Mouse (Mus musculus) lung, postnatal 10 days (tissue): Measurements from ENCODE around the gene 1700024P04Rik.

Experiments
- DNase-seq: peaks from one replicate; pipeline ENCODE4 v3.0.0; 2021

The 1700024P04Rik gene

DNA sequence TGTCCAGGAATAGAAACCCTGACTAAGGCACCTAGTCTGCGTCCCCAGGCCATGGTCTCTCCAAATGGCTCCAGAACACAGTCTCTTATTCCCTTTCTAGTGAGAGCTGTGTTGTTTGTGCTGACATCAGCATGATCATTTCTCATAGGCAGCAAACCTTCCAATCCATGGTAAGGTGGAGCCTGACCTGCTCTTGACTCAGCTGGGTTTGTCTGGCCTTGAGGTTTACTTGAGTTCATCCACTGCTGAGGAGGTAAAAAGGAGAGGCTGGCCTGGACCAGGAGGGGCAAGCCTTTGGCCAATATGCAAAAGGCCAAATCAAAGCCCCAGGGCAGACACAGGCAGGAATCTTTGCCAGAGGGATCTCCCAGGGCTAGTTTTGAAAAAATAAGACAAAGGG is 20.8 kb downstream of the 1700024P04Rik start:
- no peak for DNase-seq

- no peak for DNase-seq
Measured at GRCm38 (mm10) chr13:98958177-98958576, 26.2 kb downstream of the 1700024P04Rik start.

DNA sequence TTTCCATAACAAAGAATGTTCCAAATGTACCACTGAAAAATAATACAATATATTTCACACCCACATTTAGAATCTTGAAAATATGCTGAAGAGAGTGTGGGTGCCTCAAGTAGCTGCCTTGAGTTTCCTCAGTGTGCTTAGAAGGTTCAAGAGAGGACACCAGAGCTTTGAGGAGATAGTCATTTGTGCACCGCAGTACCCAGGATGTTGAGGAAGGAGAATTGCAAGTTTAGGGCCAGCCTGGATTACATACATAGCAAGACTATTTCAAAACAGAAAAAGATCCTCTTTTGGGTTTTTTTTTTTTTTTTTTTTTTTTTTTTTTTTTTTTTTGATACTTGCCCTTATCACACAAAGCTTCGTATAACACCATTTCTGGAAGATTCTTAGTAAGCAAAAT is 28.2 kb downstream of the 1700024P04Rik start:
- no peak for DNase-seq

DNA sequence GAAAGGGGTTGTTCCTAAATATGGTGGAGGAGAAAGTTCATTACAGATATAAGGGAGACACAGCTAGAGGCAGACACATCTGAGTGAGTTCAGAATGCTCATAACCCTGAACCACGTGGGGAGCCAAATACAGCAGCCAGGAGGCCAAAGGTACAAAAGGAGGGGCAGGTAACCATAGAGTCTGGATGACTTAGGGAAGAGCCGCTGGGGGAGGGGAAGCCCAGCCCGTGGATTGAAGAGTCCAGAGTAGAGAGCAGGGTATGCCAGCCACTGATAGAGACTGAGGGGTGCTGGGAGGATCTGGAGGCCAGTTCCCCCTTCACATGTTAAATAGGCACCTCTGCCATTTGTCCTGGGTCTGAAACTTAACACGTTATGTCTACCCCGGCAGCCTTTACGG is 28.7 kb downstream of the 1700024P04Rik start:
- DNase-seq: no peak

DNA sequence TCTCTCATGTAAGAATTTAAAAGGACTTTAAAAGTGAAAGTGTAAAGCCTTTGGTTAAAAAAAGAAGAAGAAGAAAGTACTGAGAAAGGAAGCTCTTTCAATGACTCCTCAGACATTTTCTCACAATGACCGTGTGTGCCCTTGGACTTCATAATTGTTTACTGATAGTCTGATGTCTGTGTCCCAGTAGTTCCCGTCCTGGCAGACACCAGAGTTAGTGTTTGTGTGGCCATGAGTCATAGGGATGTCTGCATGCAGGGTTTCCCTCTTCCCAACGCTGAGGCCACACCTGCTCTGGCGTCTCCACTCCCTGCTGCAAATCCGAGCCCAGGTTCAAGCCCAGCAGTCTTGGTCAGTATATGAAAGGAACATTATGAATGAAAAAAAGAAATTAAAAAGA is 29.1 kb downstream of the 1700024P04Rik start:
- peak; percentile 67 for DNase-seq

GRCm38 (mm10) chr13:98953830-98954229 is 30.5 kb downstream of the 1700024P04Rik start:
- no peak for DNase-seq

GRCm38 (mm10) chr13:98951951-98952350 is 32.4 kb downstream of the 1700024P04Rik start:
- no peak for DNase-seq

DNA sequence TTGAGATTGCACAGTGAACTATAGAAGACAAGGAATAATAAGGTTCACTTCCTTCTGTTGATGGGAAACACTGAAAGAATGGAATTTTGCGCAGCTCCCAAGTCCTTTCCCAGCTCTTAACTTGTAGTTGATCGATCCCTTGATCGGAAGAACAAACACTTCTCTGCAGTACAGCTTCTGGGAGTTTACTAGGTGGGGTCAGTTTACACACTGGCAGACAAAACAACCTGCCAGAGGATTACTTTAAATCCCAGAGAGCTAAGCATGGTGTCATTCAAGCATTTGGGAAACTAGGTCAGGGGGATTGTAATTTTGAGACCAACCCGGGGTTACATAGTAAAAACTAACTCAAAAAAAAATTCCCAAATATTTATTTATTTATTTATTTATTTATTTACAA is 36.2 kb downstream of the 1700024P04Rik start:
- DNase-seq: no peak

DNA sequence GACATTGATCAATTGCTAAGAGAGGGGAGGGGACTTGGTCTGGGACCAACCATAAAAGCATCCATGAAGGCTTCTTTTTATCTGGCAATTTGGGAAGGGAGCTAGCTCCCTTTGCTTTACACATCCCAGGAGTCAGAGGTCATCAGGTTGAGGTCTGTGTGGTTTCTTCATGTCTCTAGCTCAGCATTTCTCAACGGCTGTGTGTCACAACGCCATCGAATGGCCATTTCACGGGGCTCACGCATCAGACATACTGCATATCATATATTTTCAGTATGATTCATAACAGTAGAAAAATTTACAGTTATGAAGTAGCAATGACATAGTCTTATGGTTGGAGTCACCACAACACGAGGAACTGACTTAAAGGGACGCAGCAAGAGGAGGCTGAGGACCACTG is 37.9 kb downstream of the 1700024P04Rik start:
- no peak for DNase-seq

DNA sequence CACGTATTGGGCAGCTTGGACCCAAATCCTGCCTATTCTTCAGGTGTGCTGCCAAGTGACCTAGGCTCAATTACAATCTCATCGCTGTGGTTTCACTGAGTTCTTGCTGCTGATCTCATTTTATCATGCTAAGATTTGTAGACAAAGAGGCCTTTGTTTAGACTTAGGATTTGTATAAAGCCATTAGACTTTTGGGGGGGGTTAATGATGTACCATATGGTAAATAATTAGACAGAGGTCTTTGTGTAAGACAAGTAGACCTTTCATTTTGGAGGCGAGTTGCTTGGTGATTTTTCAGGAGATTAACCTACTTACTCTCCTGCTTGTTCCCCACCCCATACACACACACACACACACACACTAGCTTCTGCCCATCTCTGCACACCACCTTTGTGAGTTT is 38.5 kb downstream of the 1700024P04Rik start:
- DNase-seq: no peak

GRCm38 (mm10) chr13:98945381-98945780 is 39.0 kb downstream of the 1700024P04Rik start:
- DNase-seq: no peak

- DNase-seq: peak; percentile 63
Measured at GRCm38 (mm10) chr13:98944620-98945081, 39.7 kb downstream of the 1700024P04Rik start.

GRCm38 (mm10) chr13:98942360-98942759 is 42.0 kb downstream of the 1700024P04Rik start:
- DNase-seq: no peak

- no peak for DNase-seq
Measured at GRCm38 (mm10) chr13:98941829-98942343, 42.5 kb downstream of the 1700024P04Rik start.

- DNase-seq: no peak
Measured at GRCm38 (mm10) chr13:98937108-98937507, 47.3 kb downstream of the 1700024P04Rik start.
